Mouse (Mus musculus) limb, embryonic 11.5 days (tissue): Measurements from ENCODE around the gene Bbip1. TPM values are rescaled to one million over a fixed set of nuclear protein-coding genes. Genes with fewer than 3 reads are reported as not detected.
A peak's percentile ranks its signal among the peaks of the same experiment; 100 is the strongest.
"Not testable (repeated sequence)": the region's sequence is repeated elsewhere in the genome, so short reads cannot be mapped to it uniquely, and the experiment has no call there.

Experiments
- ATAC-seq: fragments of 200-750 bp; cut with Nextera tagmentation; 2 replicates; pipeline ENCODE4 v1.8.0; 2017; ENCODE audit warnings: low read depth; ENCODE audit not compliant: insufficient number of reproducible peaks, low FRiP score, low TSS enrichment
- DNase-seq: peaks from one replicate; pipeline ENCODE4 v3.0.0-alpha.2; 2015; ENCODE audit warnings: low spot score
- H3K27ac ChIP-seq: fragments of 300-500 bp; sonication (generic); replicated peaks from 2 replicates; pipeline ENCODE4 v1.5.1; 2014; ENCODE audit warnings: low read depth, mild to moderate bottlenecking, low read length
- H3K27me3 ChIP-seq: fragments of 300-500 bp; sonication (generic); 2 replicates; pipeline ENCODE4 v1.6.1; 2014; ENCODE audit warnings: mild to moderate bottlenecking, low read length, mixed read lengths; ENCODE audit not compliant: control insufficient read depth, insufficient read depth
- H3K36me3 ChIP-seq: fragments of 300-500 bp; sonication (generic); 2 replicates; pipeline ENCODE4 v1.6.1; 2014; ENCODE audit warnings: mild to moderate bottlenecking, low read length, moderate library complexity, mixed read lengths; ENCODE audit not compliant: control insufficient read depth, insufficient read depth
- H3K4me1 ChIP-seq: fragments of 300-500 bp; sonication (generic); 2 replicates; pipeline ENCODE4 v1.6.1; 2014; ENCODE audit warnings: low read length, mixed read lengths; ENCODE audit not compliant: control insufficient read depth, insufficient read depth
- H3K4me2 ChIP-seq: fragments of 300-500 bp; sonication (generic); 2 replicates; pipeline ENCODE4 v1.6.1; 2014; ENCODE audit warnings: low read depth, mild to moderate bottlenecking, moderate library complexity; ENCODE audit not compliant: severe bottlenecking
- H3K4me3 ChIP-seq: fragments of 300-500 bp; sonication (generic); 2 replicates; pipeline ENCODE4 v1.5.1; 2014; ENCODE audit warnings: low read depth, low read length
- H3K9ac ChIP-seq: fragments of 300-500 bp; sonication (generic); 2 replicates; pipeline ENCODE4 v1.6.1; 2014; ENCODE audit warnings: mild to moderate bottlenecking, low read length
- H3K9me3 ChIP-seq: fragments of 300-500 bp; sonication (generic); 2 replicates; pipeline ENCODE4 v1.6.1; 2016; ENCODE audit warnings: low read length; ENCODE audit not compliant: control insufficient read depth
- WGBS: fragments of 180-500 bp; shearing (Covaris S2); extraction: QIAGEN DNeasy Blood & Tissue Kit; methylation state at CpG from one replicate; pipeline ENCODE4 v1.1.7; 2014; 5-methylcytosine and 5-hydroxymethylcytosine counted together
- polyA plus RNA-seq: library from polyadenylated mRNA; unstranded; fragments of >200 nt; fragmentation: Nextera tagmentation; extraction: Ambion mirVana; gene quantifications from 2 replicates; pipeline ENCODE4 v1.2.1, GENCODE M21; 2014

Gene Bbip1
- polyA plus RNA-seq, 1 experiment from 2014 or later = 98.0 TPM

- Histone ChIP-seq H3K27ac (no peak overlapping the region), H3K4me2 (no peak overlapping the region), H3K9me3 (no peaks in the 10 kb centered on the region), H3K9ac (no peak overlapping the region), H3K4me3 (no peak overlapping the region), H3K4me1 (peaks cover 2% of the 10 kb centered on the region; the same call in 1 of the 2 replicates), H3K27me3 (no peaks in the 10 kb centered on the region), H3K36me3 (no peaks in the 10 kb centered on the region)
- ATAC-seq (no peak), DNase-seq (no peak)
- 89% methylated on average over 4 of the region's 4 CpGs for whole genome bisulfite sequencing
These were observed 3.3 kb downstream of the Bbip1 start for GRCm38 (mm10) chr19:53941139-53941538.

DNA sequence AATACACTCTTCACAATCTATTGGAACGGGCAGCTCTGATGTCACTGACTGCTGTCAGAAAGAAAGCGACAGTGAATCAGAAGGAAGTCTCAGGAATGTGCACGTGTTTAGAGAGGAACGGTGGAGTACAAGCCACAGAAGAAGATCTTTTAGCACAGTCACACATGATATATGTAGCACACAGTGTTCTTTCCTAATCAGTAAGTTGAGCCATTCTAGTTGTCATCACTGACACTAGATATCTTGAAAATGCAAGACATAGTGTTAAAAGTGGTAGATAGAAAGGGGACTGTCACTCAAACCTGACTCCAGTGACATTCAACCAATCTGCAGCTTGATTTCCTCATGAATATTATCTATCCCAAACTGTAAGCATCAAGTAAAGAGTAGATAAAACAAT is 5.0 kb downstream of the Bbip1 start:
- Histone ChIP-seq H3K9me3 (no peaks in the 10 kb centered on the region), H3K4me1 (no peaks in the 10 kb centered on the region), H3K4me2 (no peak overlapping the region), H3K9ac (no peak overlapping the region), H3K36me3 (no peaks in the 10 kb centered on the region), H3K27me3 (no peaks in the 10 kb centered on the region), H3K27ac (no peak overlapping the region), H3K4me3 (no peak overlapping the region)
- 88% methylated on average over 4 of the region's 4 CpGs for WGBS
- DNase-seq (no peak), ATAC-seq (no peak)

- H3K4me3 ChIP-seq = no peak overlapping the region
- no peaks in the 10 kb centered on the region for H3K27me3 ChIP-seq
- no peaks in the 10 kb centered on the region for H3K4me1 ChIP-seq
- DNase-seq (no peak), ATAC-seq (no peak)
- no peak overlapping the region for H3K27ac ChIP-seq
- no peak overlapping the region for H3K9ac ChIP-seq
- H3K4me2 ChIP-seq = no peak overlapping the region
- peaks cover 2% of the 10 kb centered on the region; the same call in 1 of the 2 replicates for H3K36me3 ChIP-seq
- H3K9me3 ChIP-seq = no peaks in the 10 kb centered on the region
These were observed 10.4 kb downstream of the Bbip1 start for GRCm38 (mm10) chr19:53934046-53934445.

DNA sequence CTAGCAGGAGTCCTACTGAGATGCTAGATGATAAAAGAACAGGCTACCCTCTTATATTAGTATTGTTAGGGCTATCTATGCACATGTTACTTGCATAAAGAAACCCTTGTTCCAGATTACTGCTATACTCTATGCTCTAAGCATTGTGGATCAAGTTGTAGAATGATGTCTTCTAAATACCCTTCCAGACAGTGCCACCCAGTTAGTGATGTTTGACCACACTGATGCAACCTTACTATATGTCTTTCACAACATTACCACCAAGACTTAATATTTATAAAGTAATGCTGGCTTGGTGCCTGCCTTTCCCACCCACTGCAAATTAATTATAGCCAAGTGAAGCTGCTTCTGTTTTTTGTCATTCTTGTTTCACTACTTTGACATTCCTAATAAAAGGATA is 11.4 kb downstream of the Bbip1 start:
- Histone ChIP-seq H3K9ac (no peak overlapping the region), H3K4me1 (no peaks in the 10 kb centered on the region), H3K4me2 (no peak overlapping the region), H3K27me3 (no peaks in the 10 kb centered on the region), H3K36me3 (peaks cover 2% of the 10 kb centered on the region; the same call in 1 of the 2 replicates), H3K27ac (no peak overlapping the region), H3K4me3 (no peak overlapping the region), H3K9me3 (no peaks in the 10 kb centered on the region)
- DNase-seq = no peak
- no peak for ATAC-seq

DNA sequence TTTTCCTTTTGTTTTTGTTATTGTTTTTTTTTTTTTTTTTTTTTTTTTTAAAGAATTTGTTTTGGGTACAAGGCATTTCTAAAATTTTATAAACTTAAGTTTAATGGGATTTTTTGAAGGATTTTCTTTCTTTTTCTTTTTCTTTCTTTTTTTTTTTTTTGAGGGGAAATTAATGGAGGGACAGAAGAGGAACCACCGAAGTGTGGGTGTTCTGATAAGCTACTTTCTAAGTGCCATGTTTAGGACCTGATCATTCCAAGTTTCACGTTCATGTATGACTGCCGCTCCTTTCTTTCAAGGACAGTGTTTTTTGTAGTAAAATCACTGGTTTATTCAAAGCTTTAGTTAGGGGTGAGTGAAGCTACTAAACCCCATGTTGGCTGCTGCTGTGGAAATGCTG is 15.2 kb downstream of the Bbip1 start:
- H3K4me3 ChIP-seq = no peak overlapping the region
- peaks cover 10% of the 10 kb centered on the region; the same call in 1 of the 2 replicates for H3K36me3 ChIP-seq
- no peak overlapping the region for H3K9ac ChIP-seq
- ATAC-seq (no peak), DNase-seq (no peak)
- no peaks in the 10 kb centered on the region for H3K9me3 ChIP-seq
- 92% methylated on average over 3 of the region's 3 CpGs for WGBS
- H3K4me2 ChIP-seq = no peak overlapping the region
- H3K4me1 ChIP-seq = no peaks in the 10 kb centered on the region
- H3K27me3 ChIP-seq = no peaks in the 10 kb centered on the region
- H3K27ac ChIP-seq = no peak overlapping the region

DNA sequence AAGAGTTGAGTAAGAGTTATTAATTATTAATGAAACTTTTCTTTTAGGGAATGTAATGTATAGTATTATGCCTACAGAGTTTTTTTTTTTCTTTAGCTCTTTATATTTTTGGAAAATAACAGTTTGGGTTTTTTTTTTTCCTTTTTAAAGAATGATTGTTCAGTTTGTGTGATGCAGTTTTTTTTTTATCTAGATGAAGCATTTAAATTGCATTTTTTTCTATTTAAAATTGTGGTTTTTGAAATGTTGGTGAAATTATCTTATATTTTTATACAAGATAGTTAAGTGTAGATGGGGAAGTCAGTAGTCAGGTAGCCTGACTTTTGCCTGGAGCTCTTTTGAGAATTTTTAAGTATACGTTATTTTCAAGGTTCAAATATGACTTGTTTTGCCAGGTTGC is 17.7 kb downstream of the Bbip1 start:
- Histone ChIP-seq H3K27me3 (no peaks in the 10 kb centered on the region), H3K4me3 (no peak overlapping the region), H3K9me3 (no peaks in the 10 kb centered on the region), H3K4me1 (no peaks in the 10 kb centered on the region), H3K36me3 (peaks cover 10% of the 10 kb centered on the region; the same call in 1 of the 2 replicates), H3K27ac (no peak overlapping the region), H3K9ac (no peak overlapping the region), H3K4me2 (no peak overlapping the region)
- 87% methylated on average over 1 of the region's 1 CpGs for WGBS
- ATAC-seq = no peak
- no peak for DNase-seq

GRCm38 (mm10) chr19:53925338-53925751 is 19.1 kb downstream of the Bbip1 start:
- 80% methylated on average over 2 of the region's 2 CpGs for WGBS
- peak; percentile 27 for DNase-seq
- H3K36me3 ChIP-seq = peaks cover 10% of the 10 kb centered on the region; the same call in 1 of the 2 replicates

DNA sequence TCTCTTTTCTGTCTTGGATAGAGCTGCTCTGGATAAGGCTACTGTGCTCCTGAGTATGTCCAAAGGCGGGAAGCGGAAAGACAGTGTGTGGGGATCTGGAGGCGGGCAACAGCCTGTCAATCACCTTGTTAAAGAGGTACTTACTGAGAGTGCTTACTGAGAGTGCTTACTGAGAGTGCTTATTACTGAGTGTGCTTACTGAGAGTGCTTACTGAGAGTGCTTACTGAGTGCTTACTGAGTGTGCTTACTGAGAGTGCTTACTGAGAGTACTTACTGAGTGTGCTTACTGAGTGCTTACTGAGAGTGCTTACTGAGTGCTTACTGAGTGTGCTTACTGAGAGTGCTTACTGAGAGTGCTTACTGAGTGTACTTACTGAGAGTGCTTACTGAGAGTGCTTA is 22.4 kb downstream of the Bbip1 start:
- ATAC-seq, H3K9ac ChIP-seq, H3K4me1 ChIP-seq, H3K4me2 ChIP-seq, H3K27me3 ChIP-seq, H3K36me3 ChIP-seq, DNase-seq, H3K4me3 ChIP-seq, H3K9me3 ChIP-seq, H3K27ac ChIP-seq: not testable (repeated sequence)
- 92% methylated on average over 3 of the region's 3 CpGs for WGBS

More at GRCm38 (mm10) chr19:53925338-53925751, 19.1 kb downstream of the Bbip1 start:
- no peak overlapping the region for H3K9ac ChIP-seq
- no peak for ATAC-seq
- no peaks in the 10 kb centered on the region for H3K27me3 ChIP-seq
- no peak overlapping the region for H3K4me3 ChIP-seq
- no peak overlapping the region for H3K27ac ChIP-seq
- H3K4me1 ChIP-seq = no peaks in the 10 kb centered on the region
- H3K9me3 ChIP-seq = no peaks in the 10 kb centered on the region
- no peak overlapping the region for H3K4me2 ChIP-seq

GRCm38 (mm10) chr19:53919541-53919940 is 24.9 kb downstream of the Bbip1 start:
- 91% methylated on average over 10 of the region's 10 CpGs for whole genome bisulfite sequencing
- no peaks in the 10 kb centered on the region for H3K9me3 ChIP-seq
- H3K4me3 ChIP-seq = no peak overlapping the region
- H3K9ac ChIP-seq = no peak overlapping the region
- H3K27ac ChIP-seq = no peak overlapping the region
- H3K4me1 ChIP-seq = no peaks in the 10 kb centered on the region
- no peaks in the 10 kb centered on the region for H3K27me3 ChIP-seq
- no peak for DNase-seq
- ATAC-seq = no peak
- H3K36me3 ChIP-seq = peaks cover 4% of the 10 kb centered on the region; the same call in 1 of the 2 replicates
- H3K4me2 ChIP-seq = no peak overlapping the region
